Mouse (Mus musculus) regulatory T cell (primary cell): ENCODE data around the gene Cx3cr1.

Experiments
- in situ Hi-C: fragments of 300-600 bp; cut with MboI, MseI; formaldehyde crosslinking; loops from one replicate; pipeline ENCODE4 v1.15.1; 2025; ENCODE audit warnings: high pct_unique_total_duplicates

Gene Cx3cr1

DNA sequence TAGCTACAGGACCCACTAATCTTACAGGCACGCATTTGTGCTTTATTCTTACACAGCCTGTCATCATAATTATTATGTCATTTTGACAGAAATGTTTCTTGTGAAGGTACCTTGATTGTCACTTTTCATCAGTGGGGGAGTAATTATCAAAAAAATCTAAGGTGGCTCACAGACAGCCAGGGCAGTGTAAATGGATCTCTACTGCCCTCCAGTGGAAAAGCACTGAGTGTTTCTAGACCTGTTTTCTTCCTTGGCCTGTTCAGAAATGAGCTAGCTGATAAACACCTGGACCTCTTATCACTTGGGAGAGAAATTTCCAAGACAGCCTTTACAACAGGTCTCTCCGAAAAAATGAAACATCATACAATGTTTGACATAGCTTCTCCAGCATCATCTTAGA, 179.0 kb downstream of the Cx3cr1 start:
- in situ Hi-C loops, result loop anchor here (5.0 kb wide), 1 partner anchor 88 kb away; no protein-coding TSS in a partner anchor

DNA sequence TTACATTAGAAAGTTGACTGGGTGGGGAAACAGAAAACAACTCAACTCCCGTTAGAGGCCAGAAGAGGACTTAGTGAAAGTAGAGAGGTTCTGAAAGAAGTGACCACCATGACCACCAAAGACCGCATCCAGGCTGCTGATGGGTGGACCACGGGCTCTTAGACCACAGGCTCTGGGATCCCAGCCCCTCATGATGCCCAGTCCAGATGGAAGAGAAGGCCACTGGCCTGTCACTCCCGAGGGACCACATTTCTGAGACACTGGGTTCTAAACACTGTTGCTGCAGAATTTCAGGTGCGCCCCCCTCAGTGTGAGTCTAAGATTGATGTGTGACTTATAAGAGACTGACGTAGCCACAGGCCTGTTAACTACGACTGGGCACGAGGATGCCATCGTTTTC, 180.2 kb downstream of the Cx3cr1 start:
- in situ Hi-C loops, result no loop called here

DNA sequence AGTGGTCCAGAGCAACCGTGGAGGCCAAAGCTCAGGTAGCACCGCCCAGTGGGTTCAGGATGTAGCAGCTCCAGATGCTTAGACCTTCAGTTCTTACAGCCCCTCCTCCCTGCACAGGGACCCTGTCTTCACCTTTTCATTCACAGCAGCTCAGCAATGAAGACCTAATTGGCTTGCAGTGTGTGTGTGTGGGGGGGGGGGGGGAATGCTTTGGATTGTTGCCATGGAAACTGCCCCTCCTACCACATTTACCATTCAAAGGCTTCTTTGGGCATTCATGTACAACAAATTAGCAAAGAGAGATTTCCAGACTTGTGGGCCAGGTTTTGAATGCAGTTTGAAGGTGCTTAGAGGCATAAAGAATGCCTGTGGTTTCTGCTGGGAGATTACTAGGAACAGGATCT, 180.8 kb downstream of the Cx3cr1 start:
- in situ Hi-C loops, result no loop called here

DNA sequence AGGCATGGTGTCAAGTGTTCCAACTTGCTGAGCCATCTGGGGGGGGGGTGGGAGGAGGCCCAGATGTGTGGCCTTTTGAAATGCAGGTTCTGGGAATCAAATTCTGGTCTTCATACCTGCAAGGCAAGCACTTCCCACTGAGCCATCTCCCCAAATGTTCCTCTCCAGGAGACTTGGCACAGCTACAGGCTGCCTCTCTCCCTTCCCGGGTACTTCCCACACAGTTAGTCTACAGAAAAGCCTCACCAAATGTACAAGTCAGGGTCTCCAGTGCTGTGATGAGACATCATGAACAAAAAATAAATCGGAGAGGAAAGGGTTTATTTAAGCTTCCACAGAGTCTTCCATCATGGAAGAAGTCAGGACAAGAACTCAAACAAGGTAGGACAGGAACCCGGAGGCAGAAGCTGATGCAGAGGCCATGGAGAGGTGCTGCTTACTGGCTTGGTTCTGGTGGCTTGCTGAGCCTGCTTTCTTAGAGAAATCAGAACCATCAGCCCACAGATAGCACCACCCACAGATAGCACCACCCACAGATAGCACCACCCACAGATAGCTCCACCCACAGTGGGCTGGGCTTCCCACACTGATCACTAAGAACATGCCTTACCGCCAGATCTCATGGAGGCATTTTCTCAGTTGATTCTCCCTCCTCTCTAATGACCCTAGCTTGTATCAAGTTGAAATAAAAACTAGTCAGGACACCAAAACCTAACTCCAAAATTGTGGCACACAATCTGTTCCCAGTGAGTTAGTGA, 182.4 kb downstream of the Cx3cr1 start:
- in situ Hi-C loops, result no loop called here

DNA sequence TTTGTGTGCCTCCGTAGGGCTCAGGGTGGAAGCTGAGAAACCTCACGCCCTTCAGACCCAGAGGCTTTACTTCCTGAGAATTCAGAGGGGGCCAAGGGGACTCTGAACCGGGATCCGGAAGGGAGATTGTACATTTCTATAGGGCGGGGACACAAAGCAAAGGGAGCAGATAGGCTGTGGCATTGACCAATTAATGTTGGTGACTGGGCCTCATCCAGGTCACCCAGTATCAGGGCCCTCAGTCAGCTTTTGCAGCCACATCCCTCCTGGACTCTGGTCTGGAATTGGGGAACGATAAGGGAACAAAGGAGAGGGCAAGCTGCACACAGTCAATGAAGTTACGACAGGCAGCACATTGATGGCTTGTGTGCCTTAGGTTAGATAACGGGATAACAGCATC, 215.5 kb downstream of the Cx3cr1 start:
- in situ Hi-C loops, result loop anchor here (10.0 kb wide), 1 partner anchor 659 kb away; no protein-coding TSS in a partner anchor

DNA sequence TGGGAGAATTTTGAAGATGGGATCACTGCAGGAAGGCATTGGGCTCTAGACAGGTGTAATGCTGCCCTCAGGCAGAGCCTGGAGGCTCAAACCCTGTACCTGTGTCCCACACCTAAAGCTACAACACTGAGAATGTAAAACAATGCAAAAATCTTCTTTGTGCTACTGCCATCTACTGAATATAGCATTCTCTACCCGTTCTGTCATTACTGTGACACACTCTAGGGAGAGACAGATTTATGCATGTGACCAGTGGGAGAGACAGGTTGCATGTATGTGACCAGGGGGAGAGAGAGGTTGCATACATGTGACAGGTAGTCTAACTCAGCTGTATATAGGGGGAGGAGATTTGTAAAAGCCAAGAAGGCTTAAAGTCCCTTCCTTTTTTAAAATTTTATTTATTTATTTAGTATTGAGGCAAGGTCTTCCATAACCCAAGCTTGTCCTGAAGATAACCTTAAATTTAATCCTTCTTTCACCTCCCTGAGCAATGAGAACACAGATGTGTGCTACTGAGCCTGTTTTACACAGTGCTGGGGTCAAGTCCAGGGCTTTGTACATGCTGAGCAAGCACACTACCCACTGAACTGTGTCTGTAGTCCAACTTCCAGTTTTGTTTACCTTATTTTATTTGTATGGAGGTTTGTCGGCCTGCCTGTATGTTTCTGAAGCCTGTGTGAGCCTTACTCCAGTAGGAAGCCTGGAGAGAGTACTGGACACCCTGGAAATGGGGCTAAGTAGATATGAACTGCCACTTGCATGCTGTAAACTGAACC, 216.4 kb downstream of the Cx3cr1 start:
- in situ Hi-C loops, result loop anchor here (10.0 kb wide), 1 partner anchor 658 kb away; no protein-coding TSS in a partner anchor

DNA sequence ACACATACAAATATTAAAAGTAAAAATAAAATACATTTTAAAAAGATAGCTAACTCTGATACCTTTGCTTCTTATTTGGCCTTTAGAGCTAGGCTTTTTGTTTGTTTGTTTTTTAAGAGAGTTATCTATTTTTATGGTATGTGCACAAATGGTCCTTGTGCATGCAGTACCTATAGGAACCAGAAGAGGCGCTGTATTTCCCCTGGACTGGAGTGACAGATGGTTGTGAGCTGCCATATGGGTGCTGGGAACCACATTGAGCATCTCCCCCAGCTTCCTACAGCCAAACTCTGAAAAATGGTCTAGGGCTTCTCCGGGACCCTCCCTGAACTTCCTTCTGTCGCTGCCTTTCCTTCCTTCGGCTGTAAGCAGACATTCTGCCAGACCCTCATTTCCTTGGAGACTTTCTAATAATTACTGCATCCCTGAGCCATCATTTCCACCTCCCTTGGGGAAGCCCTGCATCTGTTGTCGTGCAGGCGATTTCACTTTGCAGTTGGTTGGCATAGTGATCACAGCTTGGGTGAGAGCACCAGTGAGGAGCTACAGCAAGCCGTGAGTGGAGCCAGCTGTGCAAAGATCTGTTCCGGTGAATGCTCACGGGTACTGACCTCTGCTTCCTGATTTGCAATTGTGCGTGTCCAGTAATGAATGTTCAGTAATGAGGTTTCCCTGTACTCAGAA, 217.2 kb downstream of the Cx3cr1 start:
- in situ Hi-C loops, result loop anchor here (10.0 kb wide), 1 partner anchor 658 kb away; no protein-coding TSS in a partner anchor
